Mouse (Mus musculus): ENCODE measurements at regions not wholly inside any gene's neighbourhood (a gene's known extent, or its start where the extent isn't known, plus 50 kb on each side); places are given as distances from the start of the nearest gene placed in this dataset.

- TF ChIP-seq CTCF (IDR thresholded peaks at IDR 0.05; ENCODE audit: low read depth, low read length) (no peak), POLR2A (IDR thresholded peaks at IDR 0.05; ENCODE audit: insufficient read depth, low read length) (no peak), EP300 (IDR thresholded peaks at IDR 0.05; ENCODE audit: insufficient read depth, low read depth, low read length) (no peak)
Measured at GRCm38 (mm10) chr6:133934667-133935066, 81.1 kb upstream of the Kap start.

All from ES-Bruce4 (cell line).